Mouse (Mus musculus) left cerebral cortex, adult 9 months (tissue): ENCODE data around the gene Vmn1r46.
"Not testable (repeated sequence)": the region's sequence is repeated elsewhere in the genome, so short reads cannot be mapped to it uniquely, and the experiment has no call there.

Experiments
- DNase-seq, 2 experiments: peaks; one replicate each; pipeline ENCODE4 v3.0.0; 2022; ENCODE audit warnings: low spot score in 2 of 2

Vmn1r46 gene

DNA sequence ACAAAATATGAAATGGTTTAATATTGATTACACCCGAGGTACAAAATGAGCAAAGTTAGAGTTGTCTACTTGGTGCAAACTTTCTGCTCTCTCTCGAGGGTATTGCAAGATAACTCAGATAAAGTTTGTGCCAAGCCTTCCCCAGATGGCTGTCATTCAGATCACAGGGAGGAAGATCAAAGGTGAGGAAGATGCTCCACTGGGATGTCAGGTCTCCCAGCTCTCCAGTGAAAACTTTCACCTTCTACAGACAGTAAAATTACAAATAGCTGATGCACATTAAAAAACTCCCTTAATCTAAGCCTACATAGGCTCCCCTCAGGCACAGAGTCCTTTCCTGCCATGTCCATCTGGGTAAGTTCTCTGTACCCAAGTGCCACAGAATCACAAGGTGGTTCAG lies at the start of gene Vmn1r46:
Gene Vmn1r46 (plus strand): TSS at position 301 of the 400 bp plus-strand sequence.
- DNase-seq: no peak

DNA sequence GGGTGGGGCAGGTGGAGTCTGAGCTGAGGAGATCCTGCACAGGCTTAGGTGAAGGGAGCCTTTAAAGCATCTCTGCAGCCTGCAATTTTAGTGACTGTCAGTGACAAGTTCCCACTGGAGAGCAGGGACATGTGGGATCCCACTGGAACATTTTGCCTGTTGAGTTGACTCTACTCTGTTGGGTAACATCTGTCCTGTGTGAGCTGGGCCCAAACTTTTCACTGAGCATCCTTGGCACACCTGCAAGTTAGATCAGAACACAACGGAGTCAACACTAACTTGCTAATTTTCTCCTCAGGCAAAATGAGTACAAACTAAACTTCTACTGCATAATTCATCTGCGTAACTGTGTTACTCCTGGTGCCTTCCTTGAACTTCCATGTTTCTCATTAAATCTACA lies 28.6 kb upstream of the Vmn1r46 start, which contains the start of gene Vmn1r45:
Gene Vmn1r45 (minus strand): TSS at position 101 of the 400 bp plus-strand sequence.
- not testable (repeated sequence) for DNase-seq

DNA sequence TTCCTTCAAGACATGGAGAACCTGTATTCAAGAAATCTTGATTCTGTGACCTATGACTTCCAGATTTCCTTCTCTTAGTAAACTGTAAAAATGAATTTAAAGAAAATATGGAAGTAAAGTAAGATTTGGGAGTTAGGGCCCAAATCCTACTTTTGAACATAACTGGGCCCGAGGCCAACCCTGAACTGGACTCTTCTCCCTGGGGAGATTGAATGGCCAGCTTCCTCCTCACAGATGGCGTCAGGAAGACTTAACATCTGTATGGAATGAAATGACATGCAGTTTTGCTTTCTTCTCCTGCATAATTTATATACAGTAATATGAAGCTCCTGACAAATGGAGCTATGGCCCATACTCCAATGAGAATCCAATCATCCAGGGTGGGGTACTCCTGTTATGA lies 28.2 kb upstream of the Vmn1r46 start:
- no peak for DNase-seq

DNA sequence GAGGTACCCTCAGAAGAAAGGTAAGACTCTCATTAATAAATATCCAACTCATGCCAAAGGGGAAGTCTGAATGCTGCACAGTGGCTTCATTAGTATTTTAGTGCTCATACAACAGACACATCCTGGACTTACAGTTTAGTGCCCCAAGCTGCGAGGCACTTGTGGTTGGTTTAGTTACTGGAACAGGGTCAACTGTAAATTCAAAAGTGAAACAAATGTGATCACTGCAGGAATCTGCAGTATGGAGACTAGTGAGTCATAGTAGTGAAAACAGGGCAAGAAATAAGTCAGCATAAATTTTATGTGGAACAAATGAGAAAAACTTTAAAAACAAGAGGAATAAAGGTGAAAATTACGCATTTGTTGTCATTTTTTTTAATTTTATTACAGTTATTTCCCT lies 15.6 kb upstream of the Vmn1r46 start:
- no peak for DNase-seq

DNA sequence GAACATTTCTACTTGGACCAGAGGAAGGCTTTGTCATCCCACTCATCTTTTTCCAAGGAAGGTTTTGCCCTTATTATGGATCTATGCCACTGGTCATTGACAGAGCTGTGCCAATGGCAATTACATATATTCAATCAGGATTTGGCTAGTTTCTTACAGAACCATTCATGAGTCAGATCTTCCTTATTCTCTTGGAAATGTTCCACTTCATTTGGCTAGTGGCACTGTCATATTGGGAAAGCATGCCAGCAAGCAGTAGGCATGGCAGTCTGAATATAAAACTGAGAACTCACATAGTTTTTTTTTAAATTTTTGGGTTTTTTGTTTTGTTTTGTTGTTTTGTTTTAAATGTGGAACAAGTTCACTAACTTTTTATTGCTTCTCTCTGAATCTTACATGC lies 2.8 kb upstream of the Vmn1r46 start:
- DNase-seq: no peak

- DNase-seq: no peak
Observed at GRCm38 (mm10) chr6:89985989-89986388, 16.9 kb downstream of the Vmn1r46 start.

DNA sequence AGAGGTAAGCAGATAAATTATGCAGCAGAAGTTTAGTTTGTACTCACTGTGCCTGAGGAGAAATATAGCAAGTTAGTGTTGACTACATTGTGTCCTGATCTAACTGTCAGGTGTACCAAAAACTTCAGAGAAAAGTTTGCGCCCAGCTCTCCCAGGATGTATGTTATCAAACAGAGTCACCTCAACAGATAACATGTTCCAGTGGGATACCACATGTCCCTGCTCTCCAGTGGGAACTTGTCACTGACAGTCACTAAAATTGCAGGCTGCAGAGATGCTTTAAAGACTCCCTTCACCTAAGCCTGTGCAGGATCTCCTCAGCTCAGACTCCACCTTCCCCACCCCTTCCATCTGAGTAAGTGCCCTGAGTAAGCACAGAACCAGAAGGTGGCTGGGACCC lies 46.7 kb downstream of the Vmn1r46 start, which contains the start of gene Vmn1r47:
Gene Vmn1r47 (plus strand): TSS at position 301 of the 400 bp plus-strand sequence.
- DNase-seq: not testable (repeated sequence)
